Mouse (Mus musculus): ENCODE measurements around the gene Ficd.

- TF ChIP-seq POLR2A (IDR thresholded peaks at IDR 0.05; ENCODE audit: insufficient read depth, low read length) (no peak), CTCF (IDR thresholded peaks at IDR 0.05; ENCODE audit: low read depth, low read length) (no peak), EP300 (IDR thresholded peaks at IDR 0.05; ENCODE audit: insufficient read depth, low read depth, low read length) (no peak)
Measured at GRCm38 (mm10) chr5:113728691-113729090, 6.9 kb upstream of the Ficd start.

Data from ES-Bruce4 (cell line).